Mouse (Mus musculus) erythroblast, embryonic 14.5 days (primary cell): Measurements from ENCODE around the gene Wdr61.
"Not testable (repeated sequence)": the region's sequence is repeated elsewhere in the genome, so short reads cannot be mapped to it uniquely, and the experiment has no call there.

ENCODE experiments used
- GATA1 ChIP-seq: IDR thresholded peaks from 2 replicates; pipeline ENCODE4 v1.6.1; 2012; ENCODE audit warnings: low read length, inconsistent platforms, mixed read lengths
- TAL1 ChIP-seq: IDR thresholded peaks from 3 replicates; pipeline ENCODE4 v1.6.1; 2012; ENCODE audit warnings: low read length, inconsistent platforms, mixed read lengths

DNA sequence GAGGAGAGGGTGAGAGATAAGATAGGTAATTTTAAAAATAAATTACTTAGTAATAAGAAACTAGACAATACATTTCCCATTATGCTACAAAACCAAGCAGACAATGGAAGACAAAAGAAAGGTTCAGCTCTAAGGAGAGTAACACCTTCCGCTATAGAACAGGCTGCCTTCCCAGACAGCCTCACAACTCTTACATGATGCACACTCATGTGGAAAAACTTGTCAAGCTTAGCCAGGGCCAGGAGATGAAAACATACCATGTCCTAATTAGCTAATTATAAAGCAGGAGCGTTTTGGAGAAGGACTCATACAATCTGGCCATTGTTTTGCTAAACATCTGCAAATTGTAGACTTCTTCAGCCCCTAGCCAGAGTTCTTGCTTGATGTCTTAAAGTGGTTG is 43.6 kb downstream of the Wdr61 start:
- TF ChIP-seq TAL1, GATA1: not testable (repeated sequence)
